Mouse (Mus musculus) midbrain, embryonic 11.5 days (tissue): Measurements from ENCODE around the gene Coasy. TPM values are rescaled to one million over a fixed set of nuclear protein-coding genes. Genes with fewer than 3 reads are reported as not detected.

ENCODE experiments used
- ATAC-seq: fragments of 200-750 bp; cut with Nextera tagmentation; 2 replicates; pipeline ENCODE4 v1.8.0; 2017; ENCODE audit warnings: moderate TSS enrichment, moderate library complexity; ENCODE audit not compliant: low FRiP score
- DNase-seq: peaks from one replicate; pipeline ENCODE4 v3.0.0; 2015; ENCODE audit warnings: low spot score; ENCODE audit errors: missing footprints
- H3K27ac ChIP-seq: fragments of 300-500 bp; sonication (generic); 2 replicates; pipeline ENCODE4 v1.5.1; 2014; ENCODE audit warnings: low read depth, low read length
- H3K27me3 ChIP-seq: fragments of 300-500 bp; sonication (generic); 2 replicates; pipeline ENCODE4 v1.6.1; 2014; ENCODE audit warnings: mild to moderate bottlenecking, low read length, moderate library complexity, mixed read lengths; ENCODE audit not compliant: control insufficient read depth, insufficient read depth
- H3K36me3 ChIP-seq: fragments of 300-500 bp; sonication (generic); 2 replicates; pipeline ENCODE4 v1.6.1; 2014; ENCODE audit warnings: mild to moderate bottlenecking, low read length, moderate library complexity, mixed read lengths; ENCODE audit not compliant: control insufficient read depth, insufficient read depth
- H3K4me1 ChIP-seq: fragments of 300-500 bp; sonication (generic); 2 replicates; pipeline ENCODE4 v1.6.1; 2014; ENCODE audit warnings: low read length; ENCODE audit not compliant: control insufficient read depth, insufficient read depth
- H3K4me2 ChIP-seq: fragments of 300-500 bp; sonication (generic); 2 replicates; pipeline ENCODE4 v1.6.1; 2014; ENCODE audit warnings: mild to moderate bottlenecking, moderate library complexity
- H3K4me3 ChIP-seq: fragments of 300-500 bp; sonication (generic); 2 replicates; pipeline ENCODE4 v1.5.1; 2014; ENCODE audit warnings: low read depth, low read length
- H3K9ac ChIP-seq: fragments of 300-500 bp; sonication (generic); 2 replicates; pipeline ENCODE4 v1.6.1; 2014; ENCODE audit warnings: low read length
- H3K9me3 ChIP-seq: fragments of 300-500 bp; sonication (generic); 2 replicates; pipeline ENCODE4 v1.6.1; 2016; ENCODE audit warnings: low read length; ENCODE audit not compliant: control insufficient read depth
- WGBS: fragments of 180-500 bp; shearing (Covaris S2); extraction: QIAGEN DNeasy Blood & Tissue Kit; methylation state at CpG from one replicate; pipeline ENCODE4 v1.1.7; 2014; 5-methylcytosine and 5-hydroxymethylcytosine counted together
- polyA plus RNA-seq: library from polyadenylated mRNA; unstranded; fragments of >200 nt; fragmentation: Nextera tagmentation; extraction: Ambion mirVana; gene quantifications from 2 replicates; pipeline ENCODE4 v1.2.1, GENCODE M21; 2014

The Coasy gene
- polyA plus RNA-seq, 1 experiment from 2014 or later, result 53.3 TPM

DNA sequence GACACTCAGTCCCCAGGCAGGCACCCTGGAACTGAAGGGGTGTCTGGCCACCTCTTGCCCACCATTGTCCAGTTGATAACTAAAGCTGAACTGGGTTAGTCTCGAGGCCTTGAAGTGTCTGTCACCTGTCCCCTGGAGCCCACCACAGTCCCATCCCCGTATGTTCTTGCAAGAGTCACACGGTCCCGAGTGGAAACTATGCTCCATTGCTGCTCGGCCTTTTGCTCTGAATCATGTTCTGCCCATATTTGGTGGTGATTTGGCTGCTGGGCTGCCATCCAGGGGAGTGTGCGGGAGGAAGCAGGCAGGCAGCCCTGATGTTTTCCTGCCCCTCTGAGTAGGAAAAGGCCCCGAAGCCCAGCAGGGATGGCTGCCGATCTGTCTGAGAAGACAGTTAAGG lies 22.2 kb upstream of the Coasy start:
- no peak overlapping the region for H3K9ac ChIP-seq
- H3K4me1 ChIP-seq, result no peaks in the 10 kb centered on the region
- DNase-seq (no peak), ATAC-seq (no peak)
- no peak overlapping the region for H3K27ac ChIP-seq
- H3K4me2 ChIP-seq, result no peak overlapping the region
- WGBS, result 81% methylated on average over 8 of the region's 8 CpGs
- no peaks in the 10 kb centered on the region for H3K9me3 ChIP-seq
- no peaks in the 10 kb centered on the region; the same call in 1 of the 2 replicates for H3K27me3 ChIP-seq
- no peaks in the 10 kb centered on the region for H3K36me3 ChIP-seq
- H3K4me3 ChIP-seq, result no peak overlapping the region

DNA sequence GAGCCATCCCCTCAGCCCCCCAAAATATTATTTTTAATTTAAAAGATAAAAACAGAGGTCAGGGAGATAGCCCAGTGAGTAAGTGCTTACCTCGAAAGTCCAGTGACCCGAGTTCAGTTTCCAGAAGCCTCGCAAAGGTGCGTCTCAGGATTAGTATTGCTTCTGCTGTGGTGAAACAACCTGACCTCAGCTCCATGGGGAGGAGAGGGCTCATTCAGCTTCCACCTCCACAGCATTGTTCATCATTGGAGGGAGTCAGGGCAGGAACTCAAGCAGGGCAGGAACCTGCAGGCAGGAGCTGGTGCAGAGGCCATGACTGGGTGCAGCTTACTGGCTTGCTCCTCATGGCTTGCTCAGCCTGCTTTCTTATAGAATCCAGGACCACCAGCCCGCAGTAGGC lies 21.3 kb upstream of the Coasy start:
- no peak overlapping the region for H3K4me3 ChIP-seq
- no peaks in the 10 kb centered on the region for H3K9me3 ChIP-seq
- DNase-seq (no peak), ATAC-seq (no peak)
- H3K27me3 ChIP-seq, result no peaks in the 10 kb centered on the region; the same call in 1 of the 2 replicates
- H3K4me1 ChIP-seq, result no peaks in the 10 kb centered on the region
- H3K27ac ChIP-seq, result no peak overlapping the region; the same call in 1 of the 2 replicates
- H3K9ac ChIP-seq, result no peak overlapping the region
- H3K36me3 ChIP-seq, result no peaks in the 10 kb centered on the region
- H3K4me2 ChIP-seq, result no peak overlapping the region
- WGBS, result 89% methylated on average over 5 of the region's 5 CpGs

DNA sequence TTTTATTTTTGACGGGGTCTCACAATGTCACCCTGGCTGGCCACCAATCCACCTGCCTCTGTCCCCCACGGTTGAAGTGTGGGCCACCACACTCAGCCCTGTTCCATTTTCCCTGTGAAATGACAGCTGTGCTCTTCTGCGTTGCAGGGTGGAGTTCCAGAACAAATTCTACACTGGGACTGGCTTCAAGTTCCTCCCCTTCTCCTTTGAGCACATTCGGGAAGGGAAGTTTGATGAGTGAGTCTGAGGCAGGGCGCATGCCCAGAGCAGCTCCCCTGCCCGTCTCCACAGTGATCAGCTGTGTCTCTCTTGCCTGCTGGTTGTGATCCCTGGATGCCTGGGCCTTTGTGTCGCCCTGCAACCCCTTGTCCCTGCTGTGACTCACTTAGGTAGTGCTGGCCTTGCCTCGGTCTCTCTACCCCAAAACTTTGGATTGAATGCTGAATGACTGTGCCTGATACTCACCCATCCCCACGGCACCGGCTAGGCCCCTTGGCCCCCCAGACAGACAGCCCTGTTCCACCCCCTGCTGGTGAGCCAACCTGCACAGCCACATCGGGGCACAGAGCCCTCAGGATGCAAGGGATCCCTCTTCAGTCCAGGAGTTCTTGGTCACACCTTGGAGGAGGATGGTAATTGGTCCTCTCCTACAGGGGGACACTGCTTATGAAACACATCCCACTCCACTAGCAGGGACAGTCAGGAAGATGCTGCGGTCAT lies 20.0 kb upstream of the Coasy start:
- DNase-seq (no peak), ATAC-seq (no peak)
- no peaks in the 10 kb centered on the region for H3K9me3 ChIP-seq
- H3K9ac ChIP-seq, result no peak overlapping the region
- H3K27me3 ChIP-seq, result no peaks in the 10 kb centered on the region
- no peaks in the 10 kb centered on the region for H3K36me3 ChIP-seq
- 0 out of 2 replicates have a peak, but pooled peaks cover 2% of the 10 kb centered on the region for H3K4me1 ChIP-seq
- H3K27ac ChIP-seq, result no peak overlapping the region
- H3K4me2 ChIP-seq, result no peak overlapping the region
- no peak overlapping the region for H3K4me3 ChIP-seq
- 75% methylated on average over 12 of the region's 12 CpGs for WGBS

DNA sequence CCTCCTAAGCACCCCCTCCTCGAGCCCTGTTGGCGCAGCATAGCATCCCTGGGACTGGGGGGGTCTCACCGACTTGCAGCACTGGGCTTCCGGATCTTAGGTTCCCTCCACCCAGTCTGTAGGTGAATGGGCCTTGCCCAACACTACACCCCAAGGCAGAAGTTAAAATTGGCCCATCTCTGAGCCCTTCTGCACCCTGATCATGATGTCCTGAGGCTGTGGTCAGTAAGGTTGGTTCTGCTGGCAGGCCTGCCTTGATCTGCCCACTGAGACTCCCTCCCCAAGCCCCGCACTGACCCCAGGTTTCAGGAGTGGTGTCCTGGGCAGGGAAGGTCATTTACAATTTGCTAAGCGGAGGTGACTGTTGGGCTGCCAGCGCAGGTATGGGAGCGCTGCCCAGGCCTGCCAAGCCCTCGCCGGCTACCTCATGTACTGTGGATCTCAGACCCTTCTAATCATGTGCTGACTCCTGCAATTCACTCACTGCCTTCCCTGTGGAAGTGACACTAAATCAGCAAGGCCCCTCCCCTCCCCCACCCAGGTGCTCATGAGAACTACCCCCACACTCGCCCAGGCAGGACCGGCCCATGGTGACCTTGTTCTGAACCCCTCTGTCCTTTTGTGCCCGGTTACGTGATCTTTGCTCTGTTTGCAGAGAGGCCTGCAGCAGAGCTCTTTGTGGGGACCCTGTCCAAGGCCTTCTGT lies 19.2 kb upstream of the Coasy start:
- no peak for ATAC-seq
- Histone ChIP-seq H3K36me3 (no peaks in the 10 kb centered on the region), H3K9ac (no peak overlapping the region; the same call in 1 of the 2 replicates), H3K27me3 (no peaks in the 10 kb centered on the region), H3K9me3 (no peaks in the 10 kb centered on the region), H3K4me3 (no peak overlapping the region), H3K4me2 (no peak overlapping the region), H3K27ac (no peak overlapping the region), H3K4me1 (0 out of 2 replicates have a peak, but pooled peaks cover 2% of the 10 kb centered on the region)
- 87% methylated on average over 14 of the region's 14 CpGs for WGBS
- DNase-seq, result no peak

DNA sequence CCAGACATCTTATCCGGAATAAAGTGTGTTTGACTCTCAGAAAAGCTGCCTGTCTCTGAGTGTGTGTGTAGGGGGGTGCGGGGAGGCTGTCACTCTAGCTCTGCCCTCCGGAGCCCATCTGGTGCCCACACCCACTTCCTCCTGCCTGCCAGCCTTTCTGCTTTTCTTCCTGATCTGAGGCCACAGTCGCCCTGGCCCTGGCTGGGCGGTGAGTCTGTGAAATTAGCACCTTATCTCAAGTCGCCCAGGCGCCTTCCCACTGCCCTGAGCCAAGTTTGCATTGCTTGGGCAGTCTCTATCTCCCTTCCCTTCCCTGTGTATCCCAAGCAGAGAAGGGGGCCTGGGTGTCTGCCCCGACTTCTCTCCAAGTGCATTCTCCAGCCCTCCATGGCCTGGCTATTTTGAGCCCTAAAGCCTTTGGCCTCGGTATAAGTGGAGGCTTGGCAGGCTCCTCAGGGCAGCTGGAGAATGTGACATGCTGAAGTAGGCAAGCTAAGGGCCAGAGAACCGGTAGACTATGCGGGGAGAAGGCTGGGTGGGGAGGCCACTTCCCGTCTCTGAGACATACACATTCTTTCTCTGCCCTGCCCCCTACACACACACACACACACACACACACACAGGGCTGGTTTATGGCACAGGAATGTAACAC lies 18.6 kb upstream of the Coasy start:
- H3K4me3 ChIP-seq, result no peak overlapping the region
- H3K27ac ChIP-seq, result no peak overlapping the region
- no peak overlapping the region for H3K9ac ChIP-seq
- 66% methylated on average over 12 of the region's 12 CpGs for WGBS
- no peak for ATAC-seq
- H3K4me2 ChIP-seq, result no peak overlapping the region
- H3K36me3 ChIP-seq, result no peaks in the 10 kb centered on the region
- H3K4me1 ChIP-seq, result 0 out of 2 replicates have a peak, but pooled peaks cover 2% of the 10 kb centered on the region
- no peaks in the 10 kb centered on the region for H3K9me3 ChIP-seq
- H3K27me3 ChIP-seq, result no peaks in the 10 kb centered on the region
- no peak for DNase-seq

DNA sequence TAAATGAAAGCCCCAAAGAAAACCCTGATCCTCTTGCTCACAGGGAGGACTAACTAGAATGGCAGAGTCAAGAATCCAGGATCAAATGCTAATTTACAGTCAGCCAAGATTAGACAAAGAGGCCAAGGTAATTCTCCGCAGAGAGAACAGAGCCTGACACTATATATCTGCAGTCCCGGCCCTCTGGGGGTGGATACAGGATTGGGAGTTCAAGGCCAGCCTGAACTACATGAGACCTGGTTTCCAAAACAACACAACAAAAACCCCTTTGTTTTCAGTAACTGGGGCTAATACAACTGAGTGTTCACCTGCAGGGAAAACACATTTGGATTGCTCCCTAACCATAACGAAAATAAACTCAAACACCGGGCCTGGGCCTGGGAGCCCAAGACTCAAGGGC lies 17.9 kb upstream of the Coasy start:
- peaks cover 2% of the 10 kb centered on the region; the same call in 1 of the 2 replicates for H3K4me1 ChIP-seq
- H3K4me3 ChIP-seq, result no peak overlapping the region
- H3K9ac ChIP-seq, result no peak overlapping the region
- DNase-seq (no peak), ATAC-seq (no peak)
- no peak overlapping the region for H3K27ac ChIP-seq
- no peaks in the 10 kb centered on the region for H3K36me3 ChIP-seq
- H3K27me3 ChIP-seq, result peaks cover 2% of the 10 kb centered on the region; the same call in 1 of the 2 replicates
- no peaks in the 10 kb centered on the region for H3K9me3 ChIP-seq
- WGBS, result 87% methylated on average over 4 of the region's 4 CpGs
- no peak overlapping the region for H3K4me2 ChIP-seq

DNA sequence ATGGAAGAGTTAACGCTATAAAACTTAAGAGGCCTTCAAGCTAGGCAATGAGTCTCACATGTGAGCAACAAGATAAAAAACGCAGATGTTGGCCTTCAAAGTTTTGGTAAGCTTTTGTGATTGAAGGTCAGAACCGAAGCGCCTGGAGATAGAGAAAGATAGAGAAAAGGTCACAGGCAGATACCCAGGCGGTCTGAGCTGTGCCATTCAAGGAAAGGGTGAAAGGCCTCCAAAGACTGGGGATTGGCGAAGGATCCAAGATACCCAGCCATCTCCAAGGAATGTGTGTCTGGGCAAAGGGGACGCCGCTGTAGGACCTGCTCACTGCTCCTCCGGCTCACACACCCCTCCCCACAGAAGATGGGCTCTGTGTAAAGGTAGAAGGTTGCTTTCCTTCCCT lies 17.4 kb upstream of the Coasy start:
- Histone ChIP-seq H3K4me3 (no peak overlapping the region), H3K9ac (no peak overlapping the region), H3K27me3 (peaks cover 2% of the 10 kb centered on the region; the same call in 1 of the 2 replicates), H3K4me2 (no peak overlapping the region), H3K27ac (no peak overlapping the region), H3K4me1 (peaks cover 2% of the 10 kb centered on the region; the same call in 1 of the 2 replicates), H3K36me3 (no peaks in the 10 kb centered on the region), H3K9me3 (no peaks in the 10 kb centered on the region)
- ATAC-seq (no peak), DNase-seq (no peak)
- 95% methylated on average over 9 of the region's 9 CpGs for WGBS

DNA sequence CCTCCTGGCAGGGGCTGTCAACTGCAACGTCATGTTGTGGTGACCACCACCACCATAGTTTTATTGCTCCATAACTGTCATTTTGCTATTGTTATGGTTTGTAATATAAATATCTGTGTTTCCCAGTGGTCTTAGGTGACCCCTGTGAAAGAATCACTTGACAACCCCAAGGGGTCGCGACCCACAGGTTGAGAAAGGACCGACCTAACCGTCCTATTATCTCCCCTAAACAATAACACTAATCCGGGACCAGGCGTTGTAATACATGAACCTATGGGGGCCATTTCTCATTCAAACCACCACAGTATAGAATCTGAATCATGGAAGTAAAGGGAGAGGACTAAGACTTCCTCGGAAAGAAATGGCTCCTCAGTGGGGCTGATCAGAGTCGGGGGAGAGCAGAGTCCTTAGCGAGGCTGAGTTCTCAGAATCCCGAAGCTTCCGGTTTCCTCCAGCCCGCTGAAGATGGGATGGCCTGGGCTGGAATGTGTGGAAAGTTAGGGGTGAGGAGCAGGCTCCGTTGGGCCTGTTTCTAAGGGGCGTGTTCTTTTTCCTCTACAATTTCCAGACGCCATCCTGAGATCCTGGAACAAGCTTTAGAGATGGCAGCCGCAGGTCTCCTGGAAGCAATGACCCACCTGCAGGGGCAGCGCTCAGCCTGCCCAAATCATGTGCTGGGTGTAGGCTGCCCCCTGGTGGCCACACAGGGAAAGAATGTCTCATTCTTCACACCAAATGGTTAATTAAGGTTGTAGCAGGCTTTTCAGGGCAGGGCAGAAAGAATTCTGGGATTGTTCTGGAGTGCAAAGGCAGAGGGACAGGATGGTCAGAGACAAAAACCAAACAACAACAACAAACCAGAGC lies 15.6 kb upstream of the Coasy start:
- Histone ChIP-seq H3K27me3 (peaks cover 2% of the 10 kb centered on the region; the same call in 1 of the 2 replicates), H3K9me3 (no peaks in the 10 kb centered on the region), H3K9ac (peak overlapping the region; percentile 55), H3K4me1 (peaks cover 7% of the 10 kb centered on the region), H3K36me3 (no peaks in the 10 kb centered on the region), H3K27ac (no peak overlapping the region), H3K4me2 (peak overlapping the region; percentile 52), H3K4me3 (peak overlapping the region; percentile 22)
- 20% methylated on average over 18 of the region's 18 CpGs for WGBS
- DNase-seq, result peak; percentile 96
- ATAC-seq, result no peak
